Mouse (Mus musculus): Measurements from ENCODE around the gene Stat2. TPM values are rescaled to one million over a fixed set of nuclear protein-coding genes. Genes with fewer than 3 reads are reported as not detected.
A peak's percentile ranks its signal among the peaks of the same experiment; 100 is the strongest.

Stat2 gene
- polyA plus RNA-seq, 1 experiment from 2014 or later: 10.0 TPM

GRCm38 (mm10) chr10:128231146-128231545 is 39.2 kb upstream of the Stat2 start:
- ATAC-seq (ENCODE audit: insufficient number of reproducible peaks, insufficient read depth, low FRiP score, low read depth): no peak
- Histone ChIP-seq H3K4me2 (ENCODE audit: low read length) (peak overlapping the region; percentile 81), H3K4me3 (ENCODE audit: control insufficient read depth in 1 of 2, insufficient read depth in 1 of 2, low read depth in 1 of 2, low read length in 2 of 2) (peak overlapping the region in 1 of 2 experiments; percentile 63; a peak in 3 of 4 replicates), H3K27me3 (ENCODE audit: control insufficient read depth, insufficient read depth, low read length) (no peaks in the 10 kb centered on the region), H3K9ac (ENCODE audit: low read length) (peak overlapping the region; percentile 78), H3K4me1 (ENCODE audit: control insufficient read depth in 2 of 2, insufficient read depth in 2 of 2, low read length in 2 of 2) (peaks cover 0 to 8% of the 10 kb centered on the region in 2 experiments; a peak in 3 of 4 replicates), H3K9me3 (ENCODE audit: control insufficient read depth, low read length) (no peaks in the 10 kb centered on the region), H3K36me3 (ENCODE audit: control insufficient read depth, insufficient read depth, low read length) (peaks cover 10% of the 10 kb centered on the region; the same call in 1 of the 2 replicates), H3K27ac (replicated peaks in 1 of 2; ENCODE audit: control insufficient read depth in 1 of 2, insufficient read depth in 1 of 2, low read depth in 2 of 2, low read length in 2 of 2) (peak overlapping the region in 1 of 2 experiments; percentile 84; a peak in 1 of 4 replicates)
- WGBS: 20% methylated on average over 5 of the region's 5 CpGs

DNA sequence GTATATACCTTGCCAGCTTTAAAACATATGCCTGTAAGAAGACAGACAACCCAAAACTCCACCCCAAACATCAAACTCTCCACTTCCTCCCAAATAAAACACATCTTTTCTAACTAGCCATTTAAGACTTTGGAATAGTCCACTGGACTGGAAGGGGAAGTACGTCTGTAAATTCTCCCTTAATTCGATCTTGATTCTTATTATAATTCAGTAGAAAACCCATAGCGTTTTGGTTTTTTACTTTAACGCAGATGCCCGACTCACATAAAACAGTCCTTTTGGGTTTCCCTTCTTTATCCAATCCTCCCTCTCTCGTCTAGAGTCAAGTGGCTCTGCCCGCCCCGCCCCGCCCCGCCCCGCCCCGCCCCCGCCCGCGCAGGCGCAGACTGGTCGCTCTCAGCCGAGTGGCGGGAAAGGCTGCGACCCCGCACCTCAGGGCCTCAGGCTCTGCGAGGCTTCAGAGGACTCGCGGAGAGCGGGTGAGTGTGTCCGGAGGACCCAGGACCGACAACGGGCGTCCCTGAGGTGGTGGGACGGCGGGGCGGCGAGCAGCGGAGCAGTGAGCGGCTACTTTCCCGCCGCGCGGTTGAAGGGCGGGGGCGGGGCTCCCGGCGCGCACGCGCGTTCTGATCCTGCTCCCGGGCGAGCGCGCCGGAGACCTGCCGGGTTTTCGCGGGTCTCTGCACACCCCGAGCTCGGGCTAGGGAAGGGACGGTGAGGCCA is 38.5 kb upstream of the Stat2 start, which contains the start of gene Timeless:
TSS of gene Timeless (plus strand) at position 369 of the 723 bp plus-strand sequence.
- ATAC-seq (ENCODE audit: insufficient number of reproducible peaks, insufficient read depth, low FRiP score, low read depth): peak; percentile 88
- H3K36me3 ChIP-seq (ENCODE audit: control insufficient read depth, insufficient read depth, low read length): peaks cover 10% of the 10 kb centered on the region; the same call in 1 of the 2 replicates
- H3K9ac ChIP-seq (ENCODE audit: low read length): peak within 1 kb of the TSS; percentile 78
- H3K4me3 ChIP-seq (ENCODE audit: control insufficient read depth in 1 of 2, insufficient read depth in 1 of 2, low read depth in 1 of 2, low read length in 2 of 2): peak within 1 kb of the TSS; percentile 63 to 67
- H3K27ac ChIP-seq (replicated peaks in 1 of 2; ENCODE audit: control insufficient read depth in 1 of 2, insufficient read depth in 1 of 2, low read depth in 2 of 2, low read length in 2 of 2): peak within 1 kb of the TSS; percentile 84 to 89
- peaks cover 0 to 8% of the 10 kb centered on the region in 2 experiments; a peak in 3 of 4 replicates for H3K4me1 ChIP-seq (ENCODE audit: control insufficient read depth in 2 of 2, insufficient read depth in 2 of 2, low read length in 2 of 2)
- WGBS: under 1% methylated on average over 52 of the region's 58 CpGs
- H3K4me2 ChIP-seq (ENCODE audit: low read length): peak within 1 kb of the TSS; percentile 81
- no peaks in the 10 kb centered on the region for H3K27me3 ChIP-seq (ENCODE audit: control insufficient read depth, insufficient read depth, low read length)
- no peaks in the 10 kb centered on the region for H3K9me3 ChIP-seq (ENCODE audit: control insufficient read depth, low read length)

GRCm38 (mm10) chr10:128232420-128232985 is 37.9 kb upstream of the Stat2 start:
- ATAC-seq (ENCODE audit: insufficient number of reproducible peaks, insufficient read depth, low FRiP score, low read depth): no peak
- peaks cover 10% of the 10 kb centered on the region; the same call in 1 of the 2 replicates for H3K36me3 ChIP-seq (ENCODE audit: control insufficient read depth, insufficient read depth, low read length)
- no peaks in the 10 kb centered on the region for H3K9me3 ChIP-seq (ENCODE audit: control insufficient read depth, low read length)
- WGBS: 0% methylated on average over 14 of the region's 14 CpGs
- H3K9ac ChIP-seq (ENCODE audit: low read length): peak overlapping the region; percentile 78
- H3K4me2 ChIP-seq (ENCODE audit: low read length): peak overlapping the region; percentile 81
- H3K27me3 ChIP-seq (ENCODE audit: control insufficient read depth, insufficient read depth, low read length): no peaks in the 10 kb centered on the region
- peak overlapping the region; percentile 63 to 67 for H3K4me3 ChIP-seq (ENCODE audit: control insufficient read depth in 1 of 2, insufficient read depth in 1 of 2, low read depth in 1 of 2, low read length in 2 of 2)
- H3K27ac ChIP-seq (replicated peaks in 1 of 2; ENCODE audit: control insufficient read depth in 1 of 2, insufficient read depth in 1 of 2, low read depth in 2 of 2, low read length in 2 of 2): peak overlapping the region; percentile 84 to 89
- peaks cover 0 to 8% of the 10 kb centered on the region in 2 experiments; a peak in 3 of 4 replicates for H3K4me1 ChIP-seq (ENCODE audit: control insufficient read depth in 2 of 2, insufficient read depth in 2 of 2, low read length in 2 of 2)

DNA sequence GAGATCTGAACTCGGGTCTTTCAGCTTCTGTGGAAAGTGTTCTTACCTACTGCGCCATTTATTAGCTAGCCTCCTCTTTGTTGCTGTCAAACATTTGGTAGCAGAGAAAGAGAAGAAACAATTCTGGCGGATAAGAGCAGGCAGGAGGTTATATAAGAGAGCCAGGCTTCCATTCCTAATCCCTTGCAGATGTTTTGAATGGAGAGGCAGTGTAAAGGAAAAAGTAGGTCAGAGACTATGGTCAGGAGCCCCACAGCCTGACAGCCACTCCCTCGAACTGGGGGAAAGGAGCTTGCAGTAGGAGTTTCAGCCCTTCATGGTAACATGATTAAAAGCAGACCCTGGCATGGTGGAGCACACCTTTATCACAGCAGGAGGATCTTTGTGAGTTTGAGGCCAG is 34.0 kb upstream of the Stat2 start:
- WGBS: 68% methylated on average over 4 of the region's 4 CpGs
- no peak overlapping the region for H3K4me3 ChIP-seq (ENCODE audit: control insufficient read depth in 1 of 2, insufficient read depth in 1 of 2, low read depth in 1 of 2, low read length in 2 of 2)
- no peak for ATAC-seq (ENCODE audit: insufficient number of reproducible peaks, insufficient read depth, low FRiP score, low read depth)
- H3K9me3 ChIP-seq (ENCODE audit: control insufficient read depth, low read length): no peaks in the 10 kb centered on the region
- peaks cover 2 to 4% of the 10 kb centered on the region in 2 experiments; a peak in 3 of 4 replicates for H3K4me1 ChIP-seq (ENCODE audit: control insufficient read depth in 2 of 2, insufficient read depth in 2 of 2, low read length in 2 of 2)
- no peaks in the 10 kb centered on the region for H3K27me3 ChIP-seq (ENCODE audit: control insufficient read depth, insufficient read depth, low read length)
- H3K27ac ChIP-seq (replicated peaks in 1 of 2; ENCODE audit: control insufficient read depth in 1 of 2, insufficient read depth in 1 of 2, low read depth in 2 of 2, low read length in 2 of 2): no peak overlapping the region
- no peak overlapping the region for H3K9ac ChIP-seq (ENCODE audit: low read length)
- H3K4me2 ChIP-seq (ENCODE audit: low read length): no peak overlapping the region
- peaks cover 23% of the 10 kb centered on the region for H3K36me3 ChIP-seq (ENCODE audit: control insufficient read depth, insufficient read depth, low read length)

DNA sequence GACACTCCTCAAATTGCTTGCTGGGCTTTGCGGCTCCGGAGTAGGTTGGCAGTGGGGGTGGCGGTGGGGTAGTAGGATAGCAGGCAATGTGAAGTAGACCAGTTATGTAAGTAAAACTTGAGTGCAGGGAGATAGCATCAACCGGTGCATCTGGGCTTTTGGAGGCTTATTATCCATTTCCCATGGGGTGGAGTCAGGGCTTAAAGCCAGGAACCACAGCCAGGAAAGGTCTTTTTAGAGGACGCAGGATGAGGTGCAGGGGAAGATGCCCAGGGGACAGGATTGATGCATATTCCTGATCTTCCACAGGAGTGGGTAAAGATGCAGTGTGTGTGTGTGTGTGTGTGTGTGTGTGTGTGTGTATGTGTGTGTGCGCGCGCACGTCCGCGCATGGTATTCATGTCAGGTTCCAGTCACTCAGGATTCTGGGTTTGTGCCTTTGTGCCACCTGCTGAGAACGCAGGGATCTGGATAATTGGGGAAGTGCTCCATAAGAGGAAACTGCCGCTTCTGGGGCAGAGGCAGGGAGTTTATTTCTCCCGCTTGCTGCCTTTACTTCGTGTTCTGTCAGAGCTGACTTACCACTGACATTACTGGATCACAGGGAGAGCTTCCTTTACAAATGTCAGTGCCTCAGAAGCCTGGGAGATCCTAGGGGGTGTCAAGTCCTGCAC is 32.4 kb upstream of the Stat2 start:
- no peak for ATAC-seq (ENCODE audit: insufficient number of reproducible peaks, insufficient read depth, low FRiP score, low read depth)
- Histone ChIP-seq H3K9me3 (ENCODE audit: control insufficient read depth, low read length) (no peaks in the 10 kb centered on the region), H3K27ac (replicated peaks in 1 of 2; ENCODE audit: control insufficient read depth in 1 of 2, insufficient read depth in 1 of 2, low read depth in 2 of 2, low read length in 2 of 2) (no peak overlapping the region), H3K36me3 (ENCODE audit: control insufficient read depth, insufficient read depth, low read length) (peaks cover 38% of the 10 kb centered on the region), H3K4me2 (ENCODE audit: low read length) (no peak overlapping the region), H3K9ac (ENCODE audit: low read length) (no peak overlapping the region), H3K27me3 (ENCODE audit: control insufficient read depth, insufficient read depth, low read length) (no peaks in the 10 kb centered on the region), H3K4me3 (ENCODE audit: control insufficient read depth in 1 of 2, insufficient read depth in 1 of 2, low read depth in 1 of 2, low read length in 2 of 2) (no peak overlapping the region), H3K4me1 (ENCODE audit: control insufficient read depth in 2 of 2, insufficient read depth in 2 of 2, low read length in 2 of 2) (peaks cover 1 to 2% of the 10 kb centered on the region in 2 experiments; a peak in 3 of 4 replicates)
- 78% methylated on average over 15 of the region's 15 CpGs for WGBS

DNA sequence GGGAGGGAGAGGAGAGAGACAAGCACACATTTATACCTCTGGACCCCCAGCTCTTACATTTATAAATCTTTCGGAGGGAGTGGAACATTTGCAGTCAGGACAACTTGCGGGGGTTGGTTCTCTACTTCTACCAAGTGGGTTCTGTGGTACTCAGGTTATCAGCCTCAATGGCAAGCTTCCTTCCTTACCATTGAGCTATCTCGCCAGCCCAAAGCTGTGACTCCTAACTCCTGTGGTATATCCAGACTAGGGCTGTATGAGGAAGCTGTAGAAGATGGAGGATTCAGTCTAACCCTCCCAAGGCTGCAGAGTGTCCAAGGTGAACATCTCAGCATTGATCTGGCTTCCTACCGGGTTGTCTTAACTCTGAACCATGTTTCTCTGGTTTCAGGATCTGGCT is 31.2 kb upstream of the Stat2 start:
- Histone ChIP-seq H3K9me3 (ENCODE audit: control insufficient read depth, low read length) (no peaks in the 10 kb centered on the region), H3K9ac (ENCODE audit: low read length) (no peak overlapping the region), H3K4me2 (ENCODE audit: low read length) (no peak overlapping the region), H3K27ac (replicated peaks in 1 of 2; ENCODE audit: control insufficient read depth in 1 of 2, insufficient read depth in 1 of 2, low read depth in 2 of 2, low read length in 2 of 2) (no peak overlapping the region), H3K36me3 (ENCODE audit: control insufficient read depth, insufficient read depth, low read length) (peaks cover 46% of the 10 kb centered on the region), H3K4me3 (ENCODE audit: control insufficient read depth in 1 of 2, insufficient read depth in 1 of 2, low read depth in 1 of 2, low read length in 2 of 2) (no peak overlapping the region), H3K4me1 (ENCODE audit: control insufficient read depth in 2 of 2, insufficient read depth in 2 of 2, low read length in 2 of 2) (peaks cover 5 to 6% of the 10 kb centered on the region in 2 experiments), H3K27me3 (ENCODE audit: control insufficient read depth, insufficient read depth, low read length) (no peaks in the 10 kb centered on the region)
- 78% methylated on average over 4 of the region's 4 CpGs for WGBS
- ATAC-seq (ENCODE audit: insufficient number of reproducible peaks, insufficient read depth, low FRiP score, low read depth): no peak

- Histone ChIP-seq H3K27me3 (ENCODE audit: control insufficient read depth, insufficient read depth, low read length) (no peaks in the 10 kb centered on the region), H3K9ac (ENCODE audit: low read length) (no peak overlapping the region), H3K4me1 (ENCODE audit: control insufficient read depth in 2 of 2, insufficient read depth in 2 of 2, low read length in 2 of 2) (peaks cover 5 to 6% of the 10 kb centered on the region in 2 experiments), H3K27ac (replicated peaks in 1 of 2; ENCODE audit: control insufficient read depth in 1 of 2, insufficient read depth in 1 of 2, low read depth in 2 of 2, low read length in 2 of 2) (no peak overlapping the region), H3K4me3 (ENCODE audit: control insufficient read depth in 1 of 2, insufficient read depth in 1 of 2, low read depth in 1 of 2, low read length in 2 of 2) (no peak overlapping the region), H3K36me3 (ENCODE audit: control insufficient read depth, insufficient read depth, low read length) (peaks cover 49% of the 10 kb centered on the region), H3K9me3 (ENCODE audit: control insufficient read depth, low read length) (no peaks in the 10 kb centered on the region), H3K4me2 (ENCODE audit: low read length) (no peak overlapping the region)
- 64% methylated on average over 18 of the region's 18 CpGs for WGBS
- ATAC-seq (ENCODE audit: insufficient number of reproducible peaks, insufficient read depth, low FRiP score, low read depth): no peak
These were observed 30.2 kb upstream of the Stat2 start for GRCm38 (mm10) chr10:128240131-128240530.

Measured in heart, embryonic 14.5 days (tissue).